Mouse (Mus musculus): ENCODE measurements around the gene Smarcc1. TPM values are rescaled to one million over a fixed set of nuclear protein-coding genes. Genes with fewer than 3 reads are reported as not detected.
"Not testable (repeated sequence)": the region's sequence is repeated elsewhere in the genome, so short reads cannot be mapped to it uniquely, and the experiment has no call there.

The Smarcc1 gene
- polyA plus RNA-seq, 1 experiment = 50.7 TPM

- Histone ChIP-seq H3K27me3 (ENCODE audit: control insufficient read depth, insufficient read depth, insufficient read length) (no peaks in the 10 kb centered on the region), H3K79me3 (ENCODE audit: low read depth) (peaks cover 42% of the 10 kb centered on the region), H3K36me3 (ENCODE audit: control insufficient read depth, insufficient read depth) (peaks cover 60% of the 10 kb centered on the region), H3K4me3 (ENCODE audit: insufficient read depth, poor library complexity, severe bottlenecking) (no peak overlapping the region), H3K79me2 (ENCODE audit: control insufficient read depth, insufficient read depth) (peaks cover 85% of the 10 kb centered on the region), H3ac (ENCODE audit: control insufficient read depth, insufficient read length, low read depth) (no peak overlapping the region)
- no peak for TF ChIP-seq CTCF (IDR thresholded peaks at IDR 0.05; ENCODE audit: control insufficient read depth, insufficient read depth, insufficient read length)
- no peak for TF ChIP-seq MYOD1 (IDR thresholded peaks at IDR 0.05; ENCODE audit: control insufficient read depth, insufficient read length, low read depth)
- TF ChIP-seq CEBPB (IDR thresholded peaks at IDR 0.05; ENCODE audit: low read depth) = no peak
- TF ChIP-seq USF1 (IDR thresholded peaks at IDR 0.05; ENCODE audit: low read depth) = no peak
- TF ChIP-seq MAX (IDR thresholded peaks at IDR 0.05) = no peak
- TF ChIP-seq FOSL1 (IDR thresholded peaks at IDR 0.05; ENCODE audit: insufficient read depth, low read length, poor library complexity, severe bottlenecking) = no peak
- no peak for TF ChIP-seq MYOG (IDR thresholded peaks at IDR 0.05; ENCODE audit: control insufficient read depth, extremely low read depth, insufficient read length)
Measured at GRCm38 (mm10) chr9:110159036-110159435, 41.5 kb downstream of the Smarcc1 start.

- H3K27me3 ChIP-seq (ENCODE audit: control insufficient read depth, insufficient read depth, insufficient read length); H3ac ChIP-seq (ENCODE audit: control insufficient read depth, insufficient read length, low read depth); H3K4me3 ChIP-seq (ENCODE audit: insufficient read depth, poor library complexity, severe bottlenecking): not testable (repeated sequence)
- H3K79me3 ChIP-seq (ENCODE audit: low read depth) = peaks cover 42% of the 10 kb centered on the region
- H3K36me3 ChIP-seq (ENCODE audit: control insufficient read depth, insufficient read depth) = peaks cover 65% of the 10 kb centered on the region
- peaks cover 84% of the 10 kb centered on the region for H3K79me2 ChIP-seq (ENCODE audit: control insufficient read depth, insufficient read depth)
Measured at GRCm38 (mm10) chr9:110160486-110160885, 43.0 kb downstream of the Smarcc1 start.

- H3K27me3 ChIP-seq (ENCODE audit: control insufficient read depth, insufficient read depth, insufficient read length) = no peaks in the 10 kb centered on the region
- peaks cover 35% of the 10 kb centered on the region for H3K79me3 ChIP-seq (ENCODE audit: low read depth)
- H3ac ChIP-seq (ENCODE audit: control insufficient read depth, insufficient read length, low read depth) = no peak overlapping the region
- H3K79me2 ChIP-seq (ENCODE audit: control insufficient read depth, insufficient read depth) = peaks cover 65% of the 10 kb centered on the region
- H3K4me3 ChIP-seq (ENCODE audit: insufficient read depth, poor library complexity, severe bottlenecking) = no peak overlapping the region
- peak; percentile 75 for TF ChIP-seq MAX (IDR thresholded peaks at IDR 0.05)
- peak; percentile 26 for TF ChIP-seq MYOD1 (IDR thresholded peaks at IDR 0.05; ENCODE audit: control insufficient read depth, insufficient read length, low read depth)
- TF ChIP-seq CEBPB (IDR thresholded peaks at IDR 0.05; ENCODE audit: low read depth) = no peak
- peak; percentile 17 for TF ChIP-seq FOSL1 (IDR thresholded peaks at IDR 0.05; ENCODE audit: insufficient read depth, low read length, poor library complexity, severe bottlenecking)
- peaks cover 67% of the 10 kb centered on the region for H3K36me3 ChIP-seq (ENCODE audit: control insufficient read depth, insufficient read depth)
Measured at GRCm38 (mm10) chr9:110162441-110162840, 44.9 kb downstream of the Smarcc1 start.

GRCm38 (mm10) chr9:110163071-110163470, 45.6 kb downstream of the Smarcc1 start:
- Histone ChIP-seq H3K4me3 (ENCODE audit: insufficient read depth, poor library complexity, severe bottlenecking) (no peak overlapping the region), H3K36me3 (ENCODE audit: control insufficient read depth, insufficient read depth) (peaks cover 67% of the 10 kb centered on the region), H3K79me3 (ENCODE audit: low read depth) (peaks cover 34% of the 10 kb centered on the region), H3ac (ENCODE audit: control insufficient read depth, insufficient read length, low read depth) (no peak overlapping the region), H3K79me2 (ENCODE audit: control insufficient read depth, insufficient read depth) (peaks cover 59% of the 10 kb centered on the region), H3K27me3 (ENCODE audit: control insufficient read depth, insufficient read depth, insufficient read length) (no peaks in the 10 kb centered on the region)
- TF ChIP-seq USF1 (IDR thresholded peaks at IDR 0.05; ENCODE audit: low read depth) (no peak), CEBPB (IDR thresholded peaks at IDR 0.05; ENCODE audit: low read depth) (no peak)

GRCm38 (mm10) chr9:110170858-110171257, 53.4 kb downstream of the Smarcc1 start:
- H3K36me3 ChIP-seq (ENCODE audit: control insufficient read depth, insufficient read depth) = peaks cover 78% of the 10 kb centered on the region

GRCm38 (mm10) chr9:110199870-110200269, 82.4 kb downstream of the Smarcc1 start:
- peaks cover 90% of the 10 kb centered on the region for H3K36me3 ChIP-seq (ENCODE audit: control insufficient read depth, insufficient read depth)
- H3K27me3 ChIP-seq (ENCODE audit: control insufficient read depth, insufficient read depth, insufficient read length) = no peaks in the 10 kb centered on the region
- H3ac ChIP-seq (ENCODE audit: control insufficient read depth, insufficient read length, low read depth) = no peak overlapping the region
- H3K79me2 ChIP-seq (ENCODE audit: control insufficient read depth, insufficient read depth) = no peaks in the 10 kb centered on the region
- no peaks in the 10 kb centered on the region for H3K79me3 ChIP-seq (ENCODE audit: low read depth)
- H3K4me3 ChIP-seq (ENCODE audit: insufficient read depth, poor library complexity, severe bottlenecking) = no peak overlapping the region
- TF ChIP-seq FOSL1 (IDR thresholded peaks at IDR 0.05; ENCODE audit: insufficient read depth, low read length, poor library complexity, severe bottlenecking) = no peak
- TF ChIP-seq MAX (IDR thresholded peaks at IDR 0.05) = no peak

More at GRCm38 (mm10) chr9:110170858-110171257, 53.4 kb downstream of the Smarcc1 start:
- Histone ChIP-seq H3K4me3 (ENCODE audit: insufficient read depth, poor library complexity, severe bottlenecking) (no peak overlapping the region), H3K79me3 (ENCODE audit: low read depth) (peaks cover 3% of the 10 kb centered on the region), H3K79me2 (ENCODE audit: control insufficient read depth, insufficient read depth) (no peaks in the 10 kb centered on the region), H3ac (ENCODE audit: control insufficient read depth, insufficient read length, low read depth) (no peak overlapping the region), H3K27me3 (ENCODE audit: control insufficient read depth, insufficient read depth, insufficient read length) (no peaks in the 10 kb centered on the region)
- no peak for TF ChIP-seq USF1 (IDR thresholded peaks at IDR 0.05; ENCODE audit: low read depth)
- TF ChIP-seq CEBPB (IDR thresholded peaks at IDR 0.05; ENCODE audit: low read depth) = no peak
- TF ChIP-seq CTCF (IDR thresholded peaks at IDR 0.05; ENCODE audit: control insufficient read depth, insufficient read depth, insufficient read length) = no peak
- TF ChIP-seq MAX (IDR thresholded peaks at IDR 0.05) = no peak
- TF ChIP-seq FOSL1 (IDR thresholded peaks at IDR 0.05; ENCODE audit: insufficient read depth, low read length, poor library complexity, severe bottlenecking) = no peak
- no peak for TF ChIP-seq MYOG (IDR thresholded peaks at IDR 0.05; ENCODE audit: control insufficient read depth, extremely low read depth, insufficient read length)
- no peak for TF ChIP-seq MYOD1 (IDR thresholded peaks at IDR 0.05; ENCODE audit: control insufficient read depth, insufficient read length, low read depth)
